Mouse (Mus musculus) splenic B cell, adult 2 months (primary cell): Measurements from ENCODE around the gene Col26a1.

Experiments used
- DNase-seq: peaks from one replicate; pipeline ENCODE4 v3.0.0-alpha.2; 2011; ENCODE audit warnings: low read depth, low spot score
- H3K27me3 ChIP-seq: 2 replicates; pipeline ENCODE4 v1.6.1; 2012; ENCODE audit warnings: mild to moderate bottlenecking, low read length, moderate library complexity, mixed read lengths; ENCODE audit not compliant: control insufficient read depth, poor library complexity, insufficient read depth, severe bottlenecking
- H3K36me3 ChIP-seq: 2 replicates; pipeline ENCODE4 v1.6.1; 2012; ENCODE audit warnings: mild to moderate bottlenecking, low read length, moderate library complexity, mixed read lengths; ENCODE audit not compliant: control insufficient read depth, poor library complexity, insufficient read depth, severe bottlenecking

The Col26a1 gene

GRCm38 (mm10) chr5:136710742-136711141 is 172.3 kb downstream of the Col26a1 start:
- Histone ChIP-seq H3K36me3 (no peaks in the 10 kb centered on the region), H3K27me3 (no peaks in the 10 kb centered on the region)
- DNase-seq: no peak

- no peak for DNase-seq
- Histone ChIP-seq H3K27me3 (no peaks in the 10 kb centered on the region), H3K36me3 (no peaks in the 10 kb centered on the region)
Measured at GRCm38 (mm10) chr5:136708116-136708515, 174.9 kb downstream of the Col26a1 start.

- DNase-seq: peak; percentile 87
- no peaks in the 10 kb centered on the region for H3K36me3 ChIP-seq
- H3K27me3 ChIP-seq: no peaks in the 10 kb centered on the region
Measured at GRCm38 (mm10) chr5:136706803-136707202, 176.2 kb downstream of the Col26a1 start.

DNA sequence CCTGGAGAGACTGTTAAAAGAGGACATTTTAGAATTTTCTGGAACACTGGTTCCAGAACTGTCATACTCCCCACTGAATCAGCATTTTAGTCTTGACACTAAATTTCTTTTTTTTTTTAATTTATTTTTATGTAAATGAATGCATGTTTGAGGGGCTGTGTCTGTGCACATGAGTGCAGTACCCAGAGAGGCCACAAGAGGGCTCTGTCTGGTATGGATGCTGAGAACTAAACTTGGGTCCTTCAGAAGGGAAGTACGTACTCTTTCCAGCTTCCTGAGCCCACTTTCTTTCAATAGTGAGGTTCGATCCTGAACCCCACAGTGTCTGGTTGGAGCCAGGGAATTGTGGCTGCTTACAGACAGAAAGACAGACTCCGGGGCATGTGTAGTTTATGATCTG is 177.5 kb downstream of the Col26a1 start:
- DNase-seq: peak; percentile 62
- H3K27me3 ChIP-seq: no peaks in the 10 kb centered on the region
- H3K36me3 ChIP-seq: no peaks in the 10 kb centered on the region

DNA sequence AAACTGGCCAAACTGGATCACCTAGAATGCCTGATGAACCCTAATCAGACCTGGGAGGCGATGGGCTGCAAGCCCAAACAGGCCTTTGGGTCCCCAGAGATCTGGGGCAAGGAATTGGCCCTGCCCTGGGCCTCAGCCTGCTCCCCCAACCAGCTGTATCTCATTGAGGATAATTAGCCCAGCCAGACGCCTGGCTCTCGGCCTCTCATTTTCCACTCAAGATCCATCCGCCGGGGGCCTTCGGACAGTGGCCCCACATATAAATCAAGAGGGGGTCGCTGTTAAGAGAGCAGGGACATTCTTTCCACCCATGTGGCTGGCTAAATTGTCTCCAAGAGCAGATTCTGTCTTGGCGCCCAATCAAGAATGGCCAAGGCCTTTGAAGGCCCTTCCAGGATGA is 178.9 kb downstream of the Col26a1 start:
- Histone ChIP-seq H3K27me3 (no peaks in the 10 kb centered on the region), H3K36me3 (no peaks in the 10 kb centered on the region)
- DNase-seq: no peak

DNA sequence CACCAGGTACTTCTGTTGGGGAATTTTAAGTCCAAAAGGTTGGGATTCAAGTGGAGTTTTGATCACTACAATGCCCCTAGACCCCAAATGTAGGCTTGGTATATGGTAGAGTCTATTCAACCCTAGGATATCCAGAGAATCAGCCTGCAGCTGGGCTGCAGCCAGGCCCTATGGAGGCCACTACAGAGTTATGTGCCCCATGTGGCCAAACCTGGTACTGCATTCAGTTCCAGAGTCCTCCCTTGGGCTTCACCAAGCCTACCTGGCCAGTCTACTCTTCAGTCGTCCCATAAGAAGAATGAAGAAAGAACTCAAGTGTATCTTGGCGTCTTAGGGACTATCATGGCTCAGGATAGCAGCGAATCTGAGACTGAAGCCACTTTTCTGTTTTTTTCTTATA is 179.3 kb downstream of the Col26a1 start:
- peak; percentile 82 for DNase-seq
- Histone ChIP-seq H3K36me3 (no peaks in the 10 kb centered on the region), H3K27me3 (no peaks in the 10 kb centered on the region)

DNA sequence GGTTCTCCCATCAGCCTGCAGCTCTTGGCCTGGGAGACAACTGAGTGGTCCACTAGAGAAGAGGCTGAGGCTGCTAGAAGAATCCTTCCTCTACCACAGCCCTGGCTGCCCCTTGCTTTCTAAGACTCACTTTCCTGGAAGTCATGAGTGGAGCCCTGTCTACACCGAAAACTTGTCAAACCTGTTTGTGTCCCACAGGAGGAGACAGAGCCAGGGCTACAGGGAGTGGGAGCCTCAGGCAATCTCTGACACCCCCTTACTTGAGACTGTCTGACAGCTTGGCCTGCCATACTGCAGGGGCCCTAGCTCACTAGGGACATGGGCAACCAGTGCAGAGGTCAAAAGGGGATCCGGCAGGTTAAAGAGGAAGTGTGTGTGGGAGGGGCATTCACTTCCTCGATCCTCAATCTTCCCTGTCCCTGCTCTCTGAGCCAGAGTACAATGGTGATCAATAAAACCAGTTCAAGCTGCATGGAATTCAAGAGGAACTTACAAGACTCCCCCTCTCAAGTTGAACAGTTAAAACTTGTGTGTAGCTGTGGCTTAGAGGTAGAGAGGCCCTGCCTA is 180.8 kb downstream of the Col26a1 start:
- Histone ChIP-seq H3K36me3 (no peaks in the 10 kb centered on the region), H3K27me3 (no peaks in the 10 kb centered on the region)
- DNase-seq: peak; percentile 32

DNA sequence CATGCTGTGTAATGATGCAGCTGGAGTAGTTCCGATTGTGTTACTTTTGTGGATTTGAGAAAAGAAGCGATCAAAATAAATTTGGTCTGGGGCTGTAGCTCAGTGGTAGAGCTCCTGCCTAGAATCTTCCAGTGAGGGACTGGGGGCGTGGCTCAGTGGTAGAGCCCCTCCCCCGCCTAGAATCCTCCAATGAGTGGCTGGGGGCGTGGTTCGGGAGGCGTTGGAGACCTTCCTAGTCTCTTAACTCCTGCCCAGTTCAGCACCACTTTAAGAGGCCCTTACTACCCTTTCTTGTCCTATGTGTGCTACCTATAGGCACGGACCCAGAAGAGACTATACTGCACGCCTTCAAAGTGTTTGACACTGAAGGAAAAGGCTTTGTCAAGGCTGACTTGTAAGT is 185.4 kb downstream of the Col26a1 start:
- H3K27me3 ChIP-seq: no peaks in the 10 kb centered on the region
- no peaks in the 10 kb centered on the region for H3K36me3 ChIP-seq
- no peak for DNase-seq

- H3K27me3 ChIP-seq: no peaks in the 10 kb centered on the region
- no peaks in the 10 kb centered on the region for H3K36me3 ChIP-seq
- no peak for DNase-seq
Measured at GRCm38 (mm10) chr5:136696516-136696915, 186.5 kb downstream of the Col26a1 start.

DNA sequence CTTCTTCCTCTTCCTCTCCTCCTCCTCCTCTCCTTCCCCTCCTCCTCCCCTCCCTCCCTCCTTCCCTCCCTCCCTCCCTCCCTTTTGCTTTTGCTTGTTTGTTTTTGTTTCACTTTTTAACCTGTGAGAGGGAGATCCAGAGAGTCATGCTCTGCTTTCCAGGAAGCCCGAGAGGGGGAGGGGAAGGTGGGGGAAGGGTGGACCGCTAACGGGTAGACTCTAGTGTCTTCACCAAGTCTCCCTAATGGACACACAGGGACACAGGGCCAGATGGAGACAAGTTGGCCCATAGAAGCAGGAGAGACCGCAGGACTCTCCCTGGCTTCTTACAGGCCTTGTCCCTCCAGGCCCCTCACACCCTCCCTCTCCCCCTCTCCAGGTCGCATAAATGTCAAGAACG is 188.0 kb downstream of the Col26a1 start:
- no peaks in the 10 kb centered on the region for H3K27me3 ChIP-seq
- H3K36me3 ChIP-seq: no peaks in the 10 kb centered on the region
- no peak for DNase-seq

GRCm38 (mm10) chr5:136693418-136693817 is 189.6 kb downstream of the Col26a1 start:
- DNase-seq: peak; percentile 27
- no peaks in the 10 kb centered on the region for H3K27me3 ChIP-seq
- H3K36me3 ChIP-seq: no peaks in the 10 kb centered on the region

DNA sequence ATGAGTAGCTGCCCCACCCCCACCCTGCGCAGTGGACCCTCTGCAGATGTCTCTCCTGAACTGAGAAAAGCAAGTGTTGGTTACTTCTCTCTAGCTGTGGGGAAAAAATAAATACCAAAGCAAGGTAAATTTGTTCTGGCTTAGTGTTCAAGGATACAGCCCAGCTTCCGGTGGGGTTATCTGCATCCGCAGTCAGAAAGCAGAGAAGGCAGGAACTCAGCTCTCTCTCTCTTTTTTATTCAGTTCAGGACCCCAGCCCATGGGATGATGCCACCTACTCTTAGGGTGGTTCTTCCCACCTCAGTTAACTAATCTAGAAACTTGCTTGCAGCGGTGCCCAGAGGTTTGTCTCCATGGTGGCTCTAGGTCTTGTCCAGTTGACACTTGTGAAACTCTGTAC is 190.2 kb downstream of the Col26a1 start, which contains the start of gene Myl10:
Gene Myl10 (plus strand): TSS at position 363 of the 400 bp plus-strand sequence.
- DNase-seq: no peak
- Histone ChIP-seq H3K27me3 (no peaks in the 10 kb centered on the region), H3K36me3 (no peaks in the 10 kb centered on the region)
